Mouse (Mus musculus): ENCODE measurements around the gene Dgkg. TPM values are rescaled to one million over a fixed set of nuclear protein-coding genes. Genes with fewer than 3 reads are reported as not detected.

Dgkg gene
- polyA plus RNA-seq, 1 experiment from 2014 or later: 2.0 TPM

DNA sequence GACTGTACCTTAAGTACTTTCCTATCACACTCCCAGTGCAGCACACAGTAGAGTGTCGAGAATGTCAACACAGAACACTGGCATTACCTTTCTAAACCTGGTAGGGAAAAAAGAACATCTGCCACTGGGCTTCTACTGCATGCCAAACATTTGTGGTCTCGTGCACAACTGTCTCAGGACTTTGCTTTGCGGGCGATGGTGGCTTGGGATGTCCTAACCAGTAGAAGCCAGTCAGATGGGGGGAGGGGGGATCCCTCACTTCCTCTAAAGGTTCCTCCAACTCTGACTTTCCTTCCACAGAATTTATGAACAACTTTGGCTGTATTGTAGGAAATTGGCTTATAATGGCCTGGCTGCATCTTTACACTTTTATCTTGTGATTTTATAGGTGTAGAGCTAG is 7.0 kb upstream of the Dgkg start:
- no peak overlapping the region for H3K9ac ChIP-seq
- no peak overlapping the region for H3K27ac ChIP-seq
- ATAC-seq (replicated peaks): no peak
- no peak overlapping the region for H3K4me2 ChIP-seq
- H3K36me3 ChIP-seq (replicated peaks): no peaks in the 10 kb centered on the region
- H3K4me3 ChIP-seq: no peak overlapping the region
- H3K27me3 ChIP-seq (replicated peaks): no peaks in the 10 kb centered on the region
- no peaks in the 10 kb centered on the region for H3K9me3 ChIP-seq
- no peaks in the 10 kb centered on the region for H3K4me1 ChIP-seq
- 83% methylated on average over 4 of the region's 4 CpGs for WGBS

DNA sequence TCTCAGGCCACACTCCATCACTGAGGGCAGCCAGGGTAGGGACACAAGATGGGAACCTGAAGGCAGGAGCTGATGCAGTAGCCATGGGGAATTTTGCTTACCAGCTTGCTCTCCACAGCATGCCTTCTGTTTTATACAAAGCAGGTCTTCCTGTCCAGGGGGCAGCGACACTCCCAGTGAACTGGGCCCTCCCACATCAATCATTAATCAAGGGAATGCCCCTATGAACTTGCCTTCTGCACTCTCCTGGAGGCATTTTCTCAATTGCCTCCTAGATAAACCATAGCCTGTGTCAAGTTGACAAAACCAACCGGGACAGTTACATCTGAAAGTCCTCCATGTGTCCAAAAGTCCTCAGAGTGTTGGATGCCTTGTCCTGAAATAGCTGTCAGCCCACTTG is 6.1 kb upstream of the Dgkg start:
- Histone ChIP-seq H3K4me2 (no peak overlapping the region), H3K27ac (no peak overlapping the region), H3K9ac (no peak overlapping the region), H3K36me3 (replicated peaks) (no peaks in the 10 kb centered on the region), H3K4me1 (no peaks in the 10 kb centered on the region), H3K4me3 (no peak overlapping the region), H3K27me3 (replicated peaks) (peaks cover 7% of the 10 kb centered on the region), H3K9me3 (no peaks in the 10 kb centered on the region)
- WGBS: 66% methylated on average over 2 of the region's 2 CpGs
- ATAC-seq (replicated peaks): no peak

DNA sequence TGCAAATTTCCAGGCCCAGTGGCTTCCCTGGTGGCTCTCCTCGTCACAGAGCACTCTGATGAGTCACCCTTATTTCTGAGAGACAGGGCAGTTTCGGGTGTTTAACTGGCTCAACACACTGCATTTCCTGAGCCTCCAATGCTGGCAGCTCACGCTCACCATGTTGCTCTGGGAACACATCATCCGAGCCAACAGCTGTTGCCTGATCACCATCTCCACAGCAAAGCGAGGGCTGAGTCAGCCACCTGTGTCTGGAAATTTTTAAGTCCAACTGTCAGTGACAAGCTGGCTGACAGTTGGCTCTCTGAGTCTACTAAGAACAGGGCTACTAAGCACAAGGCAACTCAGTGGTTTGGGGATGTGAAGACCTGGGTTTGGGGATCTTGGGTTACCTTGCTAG is 4.1 kb upstream of the Dgkg start:
- H3K4me2 ChIP-seq: no peak overlapping the region

DNA sequence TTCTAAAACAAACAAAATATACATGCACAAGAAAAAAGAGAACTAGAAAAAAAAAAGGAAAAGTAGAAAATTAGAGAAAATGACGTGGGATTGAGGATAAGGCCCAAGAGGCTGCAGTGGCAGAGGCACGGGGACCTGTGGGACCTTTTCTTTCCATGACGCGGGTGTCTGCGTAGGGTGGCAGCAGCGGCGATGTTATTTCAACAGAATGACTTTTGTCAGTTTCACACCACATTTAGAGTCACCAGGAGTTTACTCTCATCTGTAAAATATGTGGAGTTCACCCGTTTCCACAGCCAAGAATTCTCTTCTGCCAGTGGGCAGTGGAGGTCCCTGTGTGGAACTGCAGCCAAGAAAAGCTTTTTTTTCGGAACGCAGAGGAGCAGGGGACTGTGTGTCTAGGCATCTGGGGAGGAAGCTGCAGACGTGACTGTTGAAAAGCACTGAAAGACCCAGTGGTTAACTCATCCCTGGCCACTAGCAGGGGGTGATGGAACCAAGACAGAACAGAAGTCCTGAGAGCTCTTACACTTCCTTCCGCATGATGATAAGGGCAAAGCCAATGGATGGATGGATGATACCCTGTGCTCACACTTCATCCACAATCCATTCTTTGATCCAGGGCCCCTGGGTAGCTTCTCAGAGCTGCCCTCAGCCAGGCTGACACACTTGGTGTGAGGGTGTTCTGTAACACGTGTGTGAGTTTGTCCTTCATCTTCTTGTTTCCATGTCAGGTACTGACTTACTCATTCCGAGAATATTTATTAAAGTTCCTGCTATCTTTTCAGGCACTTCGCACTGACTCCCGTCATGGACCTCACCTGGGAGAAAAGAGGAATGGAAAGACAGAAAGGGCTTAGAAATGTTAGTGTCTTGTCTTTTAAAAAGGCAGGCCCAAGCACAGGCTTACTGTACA is 1.1 kb upstream of the Dgkg start:
- Histone ChIP-seq H3K4me3 (no peak overlapping the region), H3K9ac (no peak overlapping the region), H3K27ac (no peak overlapping the region), H3K4me2 (no peak overlapping the region), H3K36me3 (replicated peaks) (no peaks in the 10 kb centered on the region), H3K4me1 (peaks cover 17% of the 10 kb centered on the region), H3K27me3 (replicated peaks) (peaks cover 34% of the 10 kb centered on the region), H3K9me3 (no peaks in the 10 kb centered on the region)
- 75% methylated on average over 16 of the region's 16 CpGs for WGBS
- ATAC-seq (replicated peaks): no peak

More for the DNA sequence above, 4.1 kb upstream of the Dgkg start:
- Histone ChIP-seq H3K27me3 (replicated peaks) (peaks cover 22% of the 10 kb centered on the region), H3K9ac (no peak overlapping the region), H3K36me3 (replicated peaks) (no peaks in the 10 kb centered on the region), H3K9me3 (no peaks in the 10 kb centered on the region), H3K4me1 (peaks cover 12% of the 10 kb centered on the region), H3K27ac (no peak overlapping the region), H3K4me3 (no peak overlapping the region)
- no peak for ATAC-seq (replicated peaks)
- WGBS: 72% methylated on average over 5 of the region's 5 CpGs

DNA sequence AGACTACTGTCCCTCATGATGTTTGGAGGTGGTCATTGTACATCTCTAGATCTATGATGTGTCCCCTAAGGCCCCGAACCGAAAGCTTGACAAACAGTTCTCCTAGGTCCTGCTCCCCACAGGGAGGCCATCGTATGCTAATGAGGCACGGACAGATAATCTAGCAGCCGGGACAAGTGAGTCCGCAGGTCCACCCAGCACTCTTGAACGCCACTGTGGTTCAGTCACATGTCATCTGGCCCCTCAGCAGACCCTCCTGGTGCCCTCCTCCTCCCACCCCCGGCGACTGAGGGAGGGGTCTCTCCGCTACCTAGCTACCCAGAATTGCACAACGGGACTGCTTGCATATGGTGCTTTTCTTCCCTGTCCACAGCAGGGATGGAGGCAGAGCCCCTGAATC is 1.2 kb downstream of the Dgkg start:
- peaks cover 17% of the 10 kb centered on the region for H3K4me1 ChIP-seq
- H3K9ac ChIP-seq: no peak overlapping the region
- ATAC-seq (replicated peaks): no peak
- H3K36me3 ChIP-seq (replicated peaks): no peaks in the 10 kb centered on the region
- H3K27me3 ChIP-seq (replicated peaks): peaks cover 34% of the 10 kb centered on the region
- 8% methylated on average over 11 of the region's 11 CpGs for WGBS
- no peak overlapping the region for H3K27ac ChIP-seq
- H3K4me3 ChIP-seq: peak overlapping the region; percentile 64; the same call in 1 of the 2 replicates
- H3K4me2 ChIP-seq: peak overlapping the region; percentile 98
- no peaks in the 10 kb centered on the region for H3K9me3 ChIP-seq

DNA sequence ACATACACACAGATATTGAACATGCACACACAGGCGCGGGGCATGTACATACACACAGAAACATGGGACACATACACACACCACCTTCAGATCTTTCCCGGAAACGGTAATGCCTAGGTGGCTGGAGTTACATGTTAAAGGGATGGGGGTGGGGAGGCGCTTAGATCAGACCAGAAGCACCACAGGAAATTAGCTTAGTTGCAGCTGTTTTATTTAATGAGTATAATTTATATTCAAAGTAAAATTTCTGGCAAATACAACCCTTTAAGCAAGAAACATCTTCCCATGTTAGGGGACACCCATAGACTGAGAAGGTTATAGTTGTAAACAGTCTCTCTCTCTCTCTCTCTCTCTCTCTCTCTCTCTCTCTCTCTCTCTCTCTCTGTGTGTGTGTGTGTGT is 1.8 kb downstream of the Dgkg start:
- H3K4me1 ChIP-seq: peaks cover 17% of the 10 kb centered on the region
- H3K9me3 ChIP-seq: no peaks in the 10 kb centered on the region
- peaks cover 34% of the 10 kb centered on the region for H3K27me3 ChIP-seq (replicated peaks)
- H3K27ac ChIP-seq: no peak overlapping the region
- H3K4me2 ChIP-seq: no peak overlapping the region
- no peak for ATAC-seq (replicated peaks)
- no peaks in the 10 kb centered on the region for H3K36me3 ChIP-seq (replicated peaks)
- H3K4me3 ChIP-seq: no peak overlapping the region
- no peak overlapping the region for H3K9ac ChIP-seq
- WGBS: 71% methylated on average over 5 of the region's 5 CpGs

DNA sequence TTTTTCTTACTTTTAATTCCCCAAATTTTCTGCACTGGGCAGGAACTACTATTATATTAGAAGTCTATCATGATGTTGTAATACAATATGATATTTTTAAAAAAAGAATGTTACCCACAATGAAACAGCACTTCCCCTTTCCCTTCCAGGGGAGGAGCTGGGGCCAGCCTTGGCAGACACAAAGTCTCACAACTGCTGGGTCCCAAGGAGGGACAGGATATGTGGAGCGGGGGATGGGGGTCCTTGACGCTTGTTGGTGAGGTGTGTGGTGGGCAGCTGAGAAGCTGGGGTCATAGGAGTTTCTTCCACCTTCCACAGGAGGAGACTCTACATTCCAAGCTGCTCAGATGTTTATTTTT is 2.6 kb downstream of the Dgkg start:
- H3K4me3 ChIP-seq: no peak overlapping the region
- H3K4me1 ChIP-seq: peaks cover 17% of the 10 kb centered on the region
- no peak overlapping the region for H3K9ac ChIP-seq
- no peak overlapping the region for H3K4me2 ChIP-seq
- no peaks in the 10 kb centered on the region for H3K9me3 ChIP-seq
- no peak overlapping the region for H3K27ac ChIP-seq
- ATAC-seq (replicated peaks): no peak
- H3K27me3 ChIP-seq (replicated peaks): peaks cover 34% of the 10 kb centered on the region
- WGBS: 76% methylated on average over 2 of the region's 2 CpGs
- no peaks in the 10 kb centered on the region for H3K36me3 ChIP-seq (replicated peaks)

DNA sequence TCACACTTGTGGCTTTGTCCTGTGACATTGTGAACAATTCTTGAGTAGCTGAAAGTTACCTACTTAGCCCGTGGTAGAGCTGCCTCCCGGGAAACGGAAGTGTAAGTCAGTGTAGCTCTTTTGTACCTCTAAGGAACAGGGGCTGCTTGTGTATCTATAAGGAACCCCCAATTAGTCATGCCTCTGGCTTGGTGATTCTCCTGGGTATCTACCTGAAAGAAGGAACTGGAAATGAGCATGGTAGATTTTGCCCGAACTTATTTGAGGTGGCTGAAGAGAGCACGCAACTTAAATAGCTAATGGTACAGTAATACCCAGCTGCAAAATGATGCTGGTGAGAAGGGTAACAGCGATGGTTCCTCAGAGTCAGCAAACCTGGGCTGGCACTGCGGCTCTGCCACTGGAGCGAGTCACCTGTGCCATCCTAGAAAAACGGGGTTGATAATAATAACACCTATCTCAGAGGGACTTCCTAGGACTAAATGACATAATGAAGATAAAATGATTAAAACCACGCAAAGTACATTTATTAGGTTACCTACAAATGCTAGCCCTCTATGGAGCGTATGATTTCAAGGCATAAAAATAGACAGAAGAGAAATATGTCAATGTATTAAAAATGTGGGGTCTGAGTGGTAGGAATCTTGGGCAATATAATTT is 3.1 kb downstream of the Dgkg start:
- H3K4me3 ChIP-seq: no peak overlapping the region
- H3K36me3 ChIP-seq (replicated peaks): no peaks in the 10 kb centered on the region
- H3K27ac ChIP-seq: no peak overlapping the region
- H3K4me1 ChIP-seq: peaks cover 17% of the 10 kb centered on the region
- no peak overlapping the region for H3K4me2 ChIP-seq
- no peak overlapping the region for H3K9ac ChIP-seq
- H3K9me3 ChIP-seq: no peaks in the 10 kb centered on the region
- no peak for ATAC-seq (replicated peaks)
- H3K27me3 ChIP-seq (replicated peaks): peaks cover 34% of the 10 kb centered on the region
- WGBS: 87% methylated on average over 11 of the region's 11 CpGs

DNA sequence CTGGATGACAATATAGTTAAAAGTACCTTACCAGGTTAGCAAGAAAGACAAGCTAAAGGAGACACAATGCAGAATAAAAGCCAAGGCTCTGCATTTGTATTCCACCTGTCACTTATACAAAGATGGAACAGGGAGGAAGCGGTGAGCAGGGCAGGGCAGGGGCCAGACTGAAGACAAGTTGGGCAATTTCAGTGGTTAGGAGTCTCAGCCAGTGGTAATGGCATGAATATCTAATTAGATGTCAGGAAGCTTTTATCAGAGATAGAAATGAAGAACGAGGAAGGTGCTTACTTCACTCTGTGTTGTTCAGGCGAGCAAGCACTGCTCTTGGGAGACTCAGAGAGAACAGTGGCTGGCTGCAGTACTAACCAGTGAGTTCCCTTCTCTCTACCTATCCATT is 5.8 kb downstream of the Dgkg start:
- H3K27ac ChIP-seq: no peak overlapping the region
- peaks cover 13% of the 10 kb centered on the region; the same call in 1 of the 2 replicates for H3K27me3 ChIP-seq (replicated peaks)
- H3K36me3 ChIP-seq (replicated peaks): no peaks in the 10 kb centered on the region
- 75% methylated on average over 3 of the region's 3 CpGs for WGBS
- no peak overlapping the region for H3K4me2 ChIP-seq
- ATAC-seq (replicated peaks): no peak
- no peak overlapping the region for H3K9ac ChIP-seq
- H3K4me1 ChIP-seq: peaks cover 7% of the 10 kb centered on the region
- H3K4me3 ChIP-seq: no peak overlapping the region
- H3K9me3 ChIP-seq: no peaks in the 10 kb centered on the region

DNA sequence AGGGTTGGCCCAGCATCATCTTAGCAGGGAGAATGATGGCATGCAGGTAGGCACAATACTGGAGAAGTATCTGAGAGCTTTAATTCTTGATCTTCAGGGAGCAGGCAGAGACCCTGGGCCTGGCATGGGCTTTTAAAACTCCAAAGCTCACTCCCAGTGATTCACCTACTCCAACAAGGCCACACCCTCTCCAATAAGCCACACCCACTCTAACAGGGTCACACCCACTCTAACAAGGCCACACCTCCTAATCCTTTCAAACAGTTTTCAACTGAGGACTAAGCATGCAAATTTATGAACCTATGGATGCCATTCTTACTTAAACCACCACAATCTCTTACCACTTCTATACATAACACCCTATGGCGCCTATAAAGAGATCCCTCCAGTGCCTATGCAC is 11.8 kb downstream of the Dgkg start:
- no peak for ATAC-seq (replicated peaks)
- H3K36me3 ChIP-seq (replicated peaks): no peaks in the 10 kb centered on the region
- H3K4me3 ChIP-seq: no peak overlapping the region
- H3K9ac ChIP-seq: no peak overlapping the region
- no peaks in the 10 kb centered on the region for H3K9me3 ChIP-seq
- WGBS: 89% methylated on average over 1 of the region's 1 CpGs
- no peak overlapping the region for H3K4me2 ChIP-seq
- no peak overlapping the region for H3K27ac ChIP-seq
- H3K27me3 ChIP-seq (replicated peaks): no peaks in the 10 kb centered on the region
- no peaks in the 10 kb centered on the region for H3K4me1 ChIP-seq

DNA sequence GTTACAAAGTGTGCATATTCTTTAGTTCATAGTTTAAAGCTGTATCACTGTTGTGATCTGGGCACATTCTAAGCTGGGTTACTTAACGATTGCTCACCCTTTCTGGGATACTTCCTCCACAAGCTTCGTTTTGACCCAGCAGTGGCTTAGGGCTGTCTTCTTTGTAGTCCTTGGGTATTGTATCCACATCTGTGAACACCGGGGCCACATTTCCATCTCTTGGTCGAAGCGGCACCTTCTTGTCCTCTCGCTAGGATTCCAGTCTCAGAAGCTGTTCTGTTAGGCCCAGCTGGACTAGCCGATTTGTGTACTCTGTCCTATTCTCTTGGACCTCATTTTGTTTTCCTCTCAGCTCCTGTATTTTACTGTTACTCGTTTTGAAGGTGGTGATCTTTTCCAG is 13.6 kb downstream of the Dgkg start:
- no peak for ATAC-seq (replicated peaks)
- H3K9me3 ChIP-seq: no peaks in the 10 kb centered on the region
- no peaks in the 10 kb centered on the region for H3K36me3 ChIP-seq (replicated peaks)
- H3K4me2 ChIP-seq: no peak overlapping the region
- no peaks in the 10 kb centered on the region for H3K27me3 ChIP-seq (replicated peaks)
- no peak overlapping the region for H3K9ac ChIP-seq
- H3K4me1 ChIP-seq: no peaks in the 10 kb centered on the region
- no peak overlapping the region for H3K4me3 ChIP-seq
- WGBS: 62% methylated on average over 8 of the region's 8 CpGs
- no peak overlapping the region for H3K27ac ChIP-seq

DNA sequence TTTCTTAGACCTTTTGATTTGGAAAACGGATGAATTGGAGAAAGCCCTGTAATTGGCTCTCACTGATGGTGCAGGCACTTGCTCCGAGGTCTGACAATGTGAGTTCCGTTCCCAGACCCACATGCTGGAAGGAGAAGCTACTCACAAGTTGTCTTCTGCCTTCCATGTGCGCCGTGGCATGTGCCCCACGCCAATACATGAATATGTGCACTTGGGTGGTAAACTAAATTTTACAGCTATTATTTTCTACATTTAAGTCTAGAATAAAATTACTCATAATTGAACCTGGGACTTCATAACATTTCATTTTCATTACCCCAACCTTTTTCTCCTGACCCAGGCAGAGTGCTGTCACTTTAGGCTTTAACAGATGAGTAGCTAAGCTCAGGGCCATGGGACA is 14.1 kb downstream of the Dgkg start:
- Histone ChIP-seq H3K27me3 (replicated peaks) (no peaks in the 10 kb centered on the region), H3K9me3 (no peaks in the 10 kb centered on the region), H3K4me1 (no peaks in the 10 kb centered on the region), H3K36me3 (replicated peaks) (no peaks in the 10 kb centered on the region), H3K27ac (no peak overlapping the region), H3K4me3 (no peak overlapping the region), H3K9ac (no peak overlapping the region), H3K4me2 (no peak overlapping the region)
- WGBS: 90% methylated on average over 6 of the region's 6 CpGs
- ATAC-seq (replicated peaks): no peak

DNA sequence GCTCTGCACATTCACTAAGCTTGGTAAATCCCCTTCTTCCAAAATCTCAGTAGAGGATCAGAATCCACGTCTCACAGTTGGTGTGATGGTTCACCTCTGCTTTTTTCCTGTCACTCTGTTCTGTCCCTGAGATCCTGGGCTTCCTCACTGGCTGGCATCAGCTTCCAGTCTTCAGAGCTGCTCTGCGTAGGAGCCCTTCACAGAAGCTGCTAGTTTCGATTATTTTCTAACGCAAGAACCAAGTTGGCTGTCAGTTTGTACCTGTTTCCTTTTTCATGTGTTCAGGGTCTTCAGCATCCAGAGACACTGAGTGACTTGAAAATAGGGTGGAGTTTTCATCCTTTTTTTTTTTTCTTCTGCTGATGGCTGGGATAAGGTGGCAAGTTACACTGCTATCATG is 15.0 kb downstream of the Dgkg start:
- no peak for ATAC-seq (replicated peaks)
- Histone ChIP-seq H3K4me2 (peak overlapping the region; percentile 12; the same call in 1 of the 2 replicates), H3K4me3 (no peak overlapping the region), H3K9me3 (no peaks in the 10 kb centered on the region), H3K27me3 (replicated peaks) (no peaks in the 10 kb centered on the region), H3K4me1 (no peaks in the 10 kb centered on the region), H3K27ac (no peak overlapping the region), H3K36me3 (replicated peaks) (no peaks in the 10 kb centered on the region), H3K9ac (no peak overlapping the region)
- 76% methylated on average over 4 of the region's 4 CpGs for WGBS
